8 mouse cellular contexts compared by ENCODE assay signal in the genomic region with DNA sequence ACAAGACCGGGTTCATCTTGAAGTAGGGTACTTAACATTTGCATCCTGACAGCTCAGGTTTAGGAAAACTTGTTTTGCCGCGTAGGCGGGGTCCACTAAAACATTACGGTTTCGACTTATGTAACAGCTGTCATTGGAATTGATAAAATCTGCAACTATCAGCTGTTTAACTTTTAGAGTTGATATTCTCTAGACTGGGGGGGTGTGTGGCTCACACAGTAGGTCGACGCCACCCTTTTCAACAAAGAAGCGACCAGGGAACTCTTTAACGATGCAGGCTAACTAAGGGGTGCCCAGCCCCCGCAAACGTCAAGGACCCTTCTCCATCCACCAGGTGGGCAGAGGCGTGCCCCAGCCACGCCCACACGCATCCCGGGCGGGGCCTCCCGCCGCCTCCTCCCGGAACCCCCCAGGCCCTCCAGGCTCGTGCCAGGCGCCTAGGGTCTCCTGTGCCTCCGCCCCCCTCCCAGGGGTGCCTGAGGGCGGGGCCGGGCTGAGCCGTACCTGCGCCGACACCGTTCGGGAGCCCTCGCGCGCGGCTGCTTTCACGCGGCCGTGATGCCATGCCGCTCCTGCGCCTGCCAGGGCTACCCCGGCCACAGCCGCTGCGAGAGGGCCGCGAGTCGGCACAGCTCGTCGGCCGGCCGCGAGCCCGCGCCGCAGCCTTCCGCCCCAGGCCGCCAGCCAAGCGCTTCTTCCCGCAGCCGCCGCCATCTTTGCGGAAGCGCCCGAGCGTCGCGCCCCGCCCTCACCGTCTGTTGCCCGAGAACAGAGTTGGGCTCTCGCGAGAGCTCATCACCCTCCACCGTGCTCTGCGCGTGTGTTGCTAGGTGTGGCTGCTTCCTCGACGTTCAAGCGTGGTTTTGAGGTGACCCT. TPM values are rescaled to one million over a fixed set of nuclear protein-coding genes. Genes with fewer than 3 reads are reported as not detected.
DNase-seq lines count a peak whose midpoint lies in the region; ATAC-seq lines count a peak whose summit lies in the region.

Gene Micu2, minus strand, starts transcription at position 737 of the 876 bp plus-strand sequence.

- H3K4me2 ChIP-seq in hindbrain, embryonic 12.5 days (replicated peaks), result peak within 1 kb of the TSS; percentile 67

- no peaks in the 10 kb centered on the region; the same call in 1 of the 2 replicates for H3K27me3 ChIP-seq in hindbrain, embryonic 12.5 days

- H3K4me1 ChIP-seq in hindbrain, embryonic 12.5 days, result peaks cover 3% of the 10 kb centered on the region

- peak within 1 kb of the TSS; percentile 93 for H3K27ac ChIP-seq in hindbrain, embryonic 12.5 days

- DNase-seq in NIH3T3 (ENCODE audit: low read depth), result peak; percentile 94
- DNase-seq in cerebellum, postnatal 10 days, result peak; percentile 94
- peak; percentile 66 to 82 for DNase-seq in frontal cortex, postnatal 10 days (ENCODE audit: low spot score in 2 of 2)
- DNase-seq in layer of hippocampus, postnatal 14 days (ENCODE audit: low spot score in 2 of 2), result peak; percentile 77 to 78
- peak; percentile 86 for DNase-seq in lung, postnatal 25 days (ENCODE audit: low spot score)
- peak; percentile 94 for DNase-seq in retina, embryonic 14.5 days (ENCODE audit: low spot score)
- peak; percentile 91 for DNase-seq in thymus, postnatal 4 days

- ATAC-seq in hindbrain, embryonic 12.5 days (ENCODE audit: low FRiP score), result peak; percentile 98

- H3K9ac ChIP-seq in hindbrain, embryonic 12.5 days, result peak within 1 kb of the TSS; percentile 89

- WGBS in hindbrain, embryonic 12.5 days, result 4% methylated on average over 66 of the region's 76 CpGs

- H3K36me3 ChIP-seq in hindbrain, embryonic 12.5 days, result no peaks in the 10 kb centered on the region

- peak within 1 kb of the TSS; percentile 92 for H3K4me3 ChIP-seq in hindbrain, embryonic 12.5 days

- H3K9me3 ChIP-seq in hindbrain, embryonic 12.5 days (replicated peaks), result no peaks in the 10 kb centered on the region

RNA-seq across cellular contexts. Expression of gene Micu2, which starts in this region (rescaled TPM):
- polyA plus RNA-seq in hindbrain, embryonic 12.5 days (2016; fragmentation: Nextera tagmentation; extraction: Ambion mirVana), result 73.1 and 84.1 TPM in 2 replicates
- total RNA-seq in layer of hippocampus, postnatal 14 days (2021), result 10 to 100 TPM; 23.6 to 24.0 TPM

Comparison
In these comparisons a context has a peak if more than half of its experiments do, and no peak if none do; other contexts are left out.
1. Peak in every context shown above with its lines: DNase-seq, ATAC-seq, H3K4me3 ChIP-seq and H3K27ac ChIP-seq.